Mouse (Mus musculus) cerebellum, adult 18-20 months (tissue): ENCODE measurements around the gene Slc9a6.
A peak's percentile ranks its signal among the peaks of the same experiment; 100 is the strongest.

Experiments used
- DNase-seq, 2 experiments: peaks; one replicate each; pipeline ENCODE4 v3.0.0; 2021

Slc9a6 gene

DNA sequence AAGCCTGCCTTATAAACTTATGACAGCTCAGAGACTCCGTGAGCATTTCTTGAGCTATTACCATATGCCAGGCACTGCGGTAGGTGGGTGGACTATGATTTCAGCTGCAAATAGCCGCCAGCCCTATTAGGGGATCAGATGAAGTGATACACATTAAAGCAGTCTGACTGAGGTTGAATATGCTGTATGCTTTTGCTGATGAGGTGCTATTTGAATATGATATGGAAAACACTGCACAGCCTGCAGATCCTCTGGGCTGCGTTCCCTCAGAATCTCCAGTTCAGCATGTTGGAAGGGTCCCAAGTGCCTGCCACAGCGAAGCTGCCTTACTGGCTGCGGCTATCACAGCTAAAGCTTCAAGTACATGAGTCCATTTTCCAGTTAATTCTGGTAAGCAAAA is 57.7 kb downstream of the Slc9a6 start:
- DNase-seq, result peak; percentile 46 to 63

DNA sequence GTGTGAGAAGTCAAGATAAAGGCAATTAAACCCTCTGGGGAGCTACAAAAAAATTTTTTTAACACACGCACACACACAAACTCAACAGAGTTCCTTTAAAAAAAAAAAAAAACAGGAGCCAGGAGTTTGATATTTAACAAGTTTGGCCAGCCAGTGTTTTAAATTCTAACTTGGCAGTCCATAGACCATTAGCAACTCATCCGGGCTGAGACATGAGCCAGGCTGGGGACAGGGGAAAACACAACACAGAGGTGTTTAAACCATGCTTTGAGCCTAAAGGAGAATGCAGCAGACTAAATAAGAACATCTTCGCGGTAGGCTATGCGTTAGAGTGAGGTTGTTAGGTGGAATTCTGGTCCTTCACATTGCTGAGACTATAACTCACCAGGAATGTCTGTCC is 58.5 kb downstream of the Slc9a6 start:
- no peak for DNase-seq

DNA sequence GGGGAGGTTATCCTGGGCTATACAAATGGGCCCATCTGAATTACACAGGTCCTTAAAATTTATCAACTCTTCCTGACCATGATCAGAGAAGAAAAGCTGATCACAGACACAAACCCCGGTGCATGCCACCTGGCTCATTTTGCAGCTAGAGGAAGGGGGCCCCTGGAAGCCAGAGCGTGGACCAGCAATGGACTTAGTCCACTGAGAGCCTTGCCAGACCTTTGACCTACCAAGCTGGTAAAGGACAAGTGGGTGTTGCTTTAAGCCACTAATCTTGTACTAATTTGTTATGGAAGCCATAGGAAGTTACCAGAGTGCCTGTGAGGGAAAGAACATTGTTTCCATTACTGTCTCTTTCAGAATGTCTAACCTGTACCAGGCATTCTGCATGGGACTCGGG is 58.9 kb downstream of the Slc9a6 start:
- no peak for DNase-seq

DNA sequence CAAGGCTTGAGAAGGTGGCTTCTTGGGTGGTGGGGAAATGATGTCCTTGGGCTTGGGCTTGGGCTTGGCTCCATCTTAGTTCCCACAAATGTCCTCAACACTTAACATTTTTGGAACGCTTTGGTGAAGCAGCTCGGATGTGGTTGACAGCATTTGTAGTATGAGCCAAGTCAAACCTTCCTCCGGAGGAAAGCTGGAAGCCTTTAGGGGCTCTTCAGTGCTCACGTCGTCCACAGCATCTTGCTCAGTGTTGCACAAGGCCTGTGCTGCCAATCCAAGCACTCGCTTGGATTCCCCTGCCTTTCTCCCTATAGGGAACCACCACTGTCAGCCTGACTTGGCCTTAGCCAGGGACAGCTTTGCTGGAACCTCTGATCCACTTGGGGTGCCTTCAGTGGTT is 66.0 kb downstream of the Slc9a6 start:
- DNase-seq, result no peak

DNA sequence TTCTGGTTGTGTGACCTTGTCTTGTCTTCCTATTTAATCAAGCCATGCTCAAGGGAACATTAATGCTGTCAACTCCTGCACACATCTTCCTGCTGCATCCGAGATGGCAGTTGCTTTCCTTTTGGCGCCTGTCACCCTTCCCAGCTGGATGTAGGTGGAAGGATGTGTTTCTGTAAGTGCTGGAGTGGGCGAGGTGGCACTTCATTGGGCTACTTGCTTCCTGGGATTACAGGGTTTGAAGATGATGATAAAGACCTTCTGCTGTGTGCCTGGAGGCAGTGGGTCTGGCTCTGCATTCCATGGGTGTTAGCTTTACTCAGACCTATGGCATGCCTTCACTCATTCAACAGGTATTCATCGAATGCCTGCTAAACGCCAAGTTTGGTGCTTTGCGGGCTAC is 68.2 kb downstream of the Slc9a6 start:
- DNase-seq, result no peak

DNA sequence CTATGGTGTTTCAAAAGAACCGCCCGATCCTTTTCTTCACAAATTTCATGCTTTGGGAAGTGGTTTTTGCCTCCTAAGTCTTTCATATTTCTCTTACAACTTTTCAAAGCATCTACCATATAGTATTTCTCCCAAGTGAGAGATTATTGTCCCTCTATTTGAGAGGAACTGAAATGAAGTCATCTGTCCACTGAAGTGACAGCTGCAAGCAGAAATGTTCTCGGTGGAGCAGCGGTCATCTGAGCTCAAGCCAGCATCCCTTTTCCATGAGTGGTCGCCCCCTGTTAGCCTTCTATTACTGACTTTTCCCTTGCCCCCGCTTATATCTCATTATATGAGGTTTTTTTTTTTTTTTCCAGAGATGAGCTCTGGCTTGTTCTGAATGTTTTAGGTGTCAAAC is 69.5 kb downstream of the Slc9a6 start:
- DNase-seq, result no peak

DNA sequence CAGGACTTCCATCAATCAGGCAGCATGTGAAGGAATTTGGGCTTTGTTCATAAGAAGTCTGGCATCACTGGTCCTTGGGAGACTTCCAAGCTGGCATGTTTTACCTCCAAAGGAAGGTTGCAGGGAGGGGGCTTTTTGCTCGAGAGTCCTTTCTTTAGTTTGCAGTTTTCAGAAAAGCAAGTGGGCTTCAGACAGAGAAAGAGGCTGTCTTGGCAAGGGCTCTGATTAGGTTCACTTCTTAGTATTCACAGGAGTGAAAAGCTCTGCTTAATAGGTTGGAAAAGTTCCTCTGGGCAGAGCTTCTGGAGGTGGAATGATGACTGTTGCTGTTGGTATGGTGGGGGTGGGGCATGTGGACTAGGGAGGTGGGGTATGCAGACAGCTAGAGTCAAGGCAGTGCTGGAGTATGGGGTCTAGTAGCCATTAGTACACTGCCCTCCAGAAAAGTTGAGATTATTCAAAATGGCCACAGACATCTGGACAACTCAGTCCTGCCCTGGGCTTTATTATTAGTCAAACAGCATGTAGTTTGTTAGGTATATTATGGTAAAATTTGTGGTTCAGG is 72.7 kb downstream of the Slc9a6 start:
- no peak for DNase-seq

DNA sequence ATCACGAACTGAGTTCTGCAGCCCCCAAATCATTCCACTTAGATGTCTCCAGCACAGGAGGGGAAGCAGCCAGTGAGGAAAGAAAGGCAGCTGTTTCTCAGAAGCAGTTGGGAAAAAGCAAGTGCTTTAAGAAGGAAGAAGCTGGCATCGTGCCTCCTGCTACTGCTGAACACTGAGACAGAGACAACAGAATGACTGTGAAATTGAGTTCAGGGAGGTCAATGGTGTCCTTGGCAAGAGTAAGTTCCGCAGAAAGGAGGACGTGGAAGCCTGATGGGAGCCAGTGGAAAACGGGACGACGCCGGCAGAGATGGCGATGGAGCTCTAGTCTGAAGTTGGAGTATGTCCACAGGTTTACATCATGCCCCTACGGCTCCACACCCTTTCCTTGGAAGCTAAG is 74.0 kb downstream of the Slc9a6 start:
- no peak for DNase-seq

DNA sequence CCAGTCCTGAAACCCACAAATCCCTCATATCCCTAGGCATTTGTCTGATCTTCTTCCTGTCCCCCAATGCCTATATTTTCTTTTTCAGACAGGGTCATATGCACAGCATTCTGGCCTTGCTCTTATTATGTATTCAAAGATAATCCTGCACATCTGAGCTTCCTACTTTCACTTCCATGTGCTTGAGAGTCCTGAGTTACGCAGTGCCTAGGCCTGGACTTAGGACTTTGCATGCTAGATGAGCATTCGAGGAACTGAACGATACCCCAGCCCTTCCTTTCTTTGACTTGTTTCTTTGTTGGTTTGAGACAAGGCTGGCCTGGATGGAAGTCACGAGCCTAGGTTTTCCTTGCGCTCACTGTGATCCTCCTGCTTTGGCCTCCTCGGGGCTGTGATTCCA is 83.0 kb downstream of the Slc9a6 start:
- no peak for DNase-seq

DNA sequence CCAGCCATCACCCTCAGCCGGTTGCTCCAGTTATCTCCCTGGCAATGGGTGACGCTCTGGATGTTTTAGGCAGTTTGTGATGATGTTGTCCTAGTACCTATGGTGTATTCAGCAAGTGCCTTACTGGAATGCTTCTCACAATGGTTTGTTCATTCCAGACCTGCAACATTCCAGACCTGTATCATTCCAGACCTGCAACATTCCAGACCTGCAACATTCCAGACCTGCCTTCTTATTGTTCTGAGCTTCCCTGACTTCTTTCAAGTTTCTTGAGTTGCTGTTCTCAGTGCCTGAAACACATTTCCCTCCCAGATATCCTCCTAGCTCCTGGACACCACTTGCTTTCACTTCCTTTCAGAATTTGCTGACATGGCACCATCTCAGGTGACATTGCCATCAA is 85.0 kb downstream of the Slc9a6 start:
- DNase-seq, result no peak

DNA sequence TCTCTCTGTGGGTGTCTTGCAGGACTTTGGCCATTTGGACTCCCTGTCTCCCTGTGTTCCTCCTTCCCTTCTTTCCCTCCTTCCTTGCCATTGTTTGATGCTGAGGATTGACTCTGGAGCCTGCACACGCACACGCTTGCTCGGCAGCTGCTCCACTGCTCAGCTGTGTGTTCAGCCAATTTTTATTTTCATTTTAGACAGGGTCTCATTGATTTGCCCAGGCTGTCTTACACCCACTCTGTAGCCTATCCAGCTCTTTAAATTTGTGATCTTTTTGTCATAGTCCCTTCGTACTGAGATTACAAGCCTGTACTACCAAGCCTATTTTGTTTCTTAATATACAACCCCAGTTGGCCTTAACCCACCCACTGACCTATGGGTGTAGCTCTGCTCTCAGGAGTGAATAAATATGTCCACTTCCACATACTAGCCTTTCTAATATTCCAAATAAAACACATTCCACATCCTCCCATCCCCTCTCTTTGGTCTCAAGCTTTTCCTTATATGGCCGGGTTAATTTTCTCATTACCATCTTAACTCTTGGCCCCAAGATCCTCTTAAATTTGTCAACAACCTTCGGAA is 87.7 kb downstream of the Slc9a6 start:
- no peak for DNase-seq

DNA sequence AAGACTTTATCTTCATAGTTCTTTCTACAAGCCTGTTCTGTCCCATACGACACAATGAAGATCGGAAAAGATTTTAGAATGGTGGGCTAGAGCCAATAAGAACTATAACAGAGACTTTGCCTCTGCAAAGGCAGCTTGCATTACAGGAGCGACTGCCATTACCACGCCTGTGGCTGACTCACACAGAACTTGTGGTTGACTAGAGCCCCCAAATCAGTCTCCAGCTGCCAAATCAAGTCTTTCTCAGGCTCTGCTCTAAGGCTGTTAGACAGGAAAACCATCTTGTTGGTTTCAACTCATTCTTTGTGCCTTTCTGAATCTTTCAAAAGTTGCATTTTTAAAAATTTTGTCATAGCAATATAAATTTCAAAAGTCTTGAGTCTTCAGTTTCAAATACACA is 88.3 kb downstream of the Slc9a6 start:
- no peak for DNase-seq

DNA sequence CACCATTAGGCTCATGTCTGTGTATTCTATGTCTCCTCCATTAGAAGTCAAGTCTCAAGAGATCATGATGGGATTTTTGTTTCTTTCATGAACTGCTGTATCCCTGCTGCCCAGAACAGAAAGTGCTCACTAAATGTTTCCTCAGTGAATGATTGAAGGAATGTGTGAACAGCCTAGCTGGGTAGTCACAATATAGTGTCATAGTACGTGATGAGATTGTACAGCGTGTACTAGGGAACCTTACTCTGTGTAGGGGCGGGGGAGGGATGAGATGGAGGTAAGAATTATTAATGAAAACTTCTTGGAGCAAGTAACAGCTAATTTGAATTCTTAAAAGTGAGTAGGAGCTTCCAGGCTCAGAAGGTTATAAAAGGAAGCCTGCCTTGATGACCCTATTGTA is 91.7 kb downstream of the Slc9a6 start:
- DNase-seq, result no peak

DNA sequence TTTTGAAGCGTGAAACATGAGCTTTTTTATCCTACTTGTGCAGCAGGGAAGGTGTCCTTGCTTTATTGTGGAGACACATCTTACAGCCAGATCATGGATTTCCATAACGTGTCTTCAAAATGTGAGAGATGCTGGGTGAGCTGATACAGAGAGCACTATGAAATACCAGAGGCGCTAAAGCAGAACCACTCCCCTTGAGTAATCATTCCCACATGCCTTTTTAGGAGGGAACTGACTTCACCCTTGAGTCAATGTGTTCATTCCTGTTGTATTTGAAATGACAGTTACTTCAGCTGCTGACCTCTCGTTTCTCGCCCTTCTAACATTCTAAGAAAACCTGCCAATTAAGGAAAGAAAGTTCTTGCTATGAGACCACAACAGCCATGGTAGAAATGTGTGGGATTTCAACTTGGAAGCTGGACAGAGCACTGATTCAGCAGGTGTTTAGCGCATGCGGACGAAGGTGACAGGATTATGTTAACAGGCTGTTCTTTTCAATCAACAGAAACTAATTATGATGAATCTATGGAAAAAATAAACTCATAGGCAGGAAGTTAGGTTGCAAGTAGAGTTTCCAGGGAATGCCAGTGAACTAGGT is 94.5 kb downstream of the Slc9a6 start:
- DNase-seq, result no peak

DNA sequence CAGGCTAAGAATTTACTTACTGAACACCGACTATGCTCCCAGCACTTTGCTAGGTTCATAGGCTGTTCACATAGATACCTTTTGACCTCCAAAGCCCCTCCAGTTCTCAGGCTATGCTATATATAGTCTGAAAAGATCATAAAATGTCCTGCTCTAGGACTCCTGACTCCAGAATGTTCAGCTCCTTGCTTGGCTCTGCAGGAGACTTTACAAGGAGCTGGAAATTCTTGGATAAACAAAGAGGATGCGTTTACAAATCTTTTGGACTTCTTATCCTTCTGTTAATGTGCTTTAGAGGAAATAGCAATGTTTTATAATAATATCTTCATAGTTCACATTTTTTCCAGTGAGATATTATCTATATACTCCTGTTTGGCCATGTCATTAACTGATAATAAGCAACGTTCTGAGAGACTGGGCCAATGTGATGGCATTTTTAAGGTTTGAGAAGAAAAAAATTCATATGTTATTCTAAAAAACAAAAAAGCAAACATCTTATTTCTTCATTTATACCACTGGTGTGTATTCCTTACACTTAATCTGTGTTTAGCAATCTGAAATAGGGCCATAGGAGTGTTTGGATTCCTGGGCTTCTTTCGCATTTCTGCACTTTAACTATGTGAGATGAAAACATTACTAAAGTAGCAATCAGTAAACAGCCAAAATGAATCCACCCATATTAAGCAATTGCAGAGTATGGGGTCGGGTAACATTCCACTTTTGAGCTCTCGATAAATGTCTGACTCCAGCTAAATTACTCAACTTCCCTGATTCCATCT is 99.2 kb downstream of the Slc9a6 start:
- DNase-seq, result no peak

DNA sequence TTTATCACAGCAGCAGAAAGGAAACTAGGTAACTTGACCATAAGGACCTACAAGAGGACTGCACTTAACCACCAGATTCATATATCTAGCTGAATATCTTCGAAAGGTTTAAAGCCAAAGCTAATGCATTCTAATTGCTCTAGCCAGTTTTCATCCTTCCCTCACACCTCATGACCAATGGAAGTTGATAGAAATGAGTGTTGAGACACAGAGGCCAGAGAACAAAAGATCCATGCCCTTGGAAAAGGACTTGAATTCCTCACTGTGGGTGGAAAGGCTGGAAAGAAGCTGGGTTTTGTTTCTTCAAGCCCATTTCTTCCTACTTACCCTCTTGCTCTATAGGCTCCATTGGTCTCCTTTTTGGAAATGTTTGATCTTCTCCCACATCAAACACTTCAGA is 101.0 kb downstream of the Slc9a6 start:
- DNase-seq, result no peak

DNA sequence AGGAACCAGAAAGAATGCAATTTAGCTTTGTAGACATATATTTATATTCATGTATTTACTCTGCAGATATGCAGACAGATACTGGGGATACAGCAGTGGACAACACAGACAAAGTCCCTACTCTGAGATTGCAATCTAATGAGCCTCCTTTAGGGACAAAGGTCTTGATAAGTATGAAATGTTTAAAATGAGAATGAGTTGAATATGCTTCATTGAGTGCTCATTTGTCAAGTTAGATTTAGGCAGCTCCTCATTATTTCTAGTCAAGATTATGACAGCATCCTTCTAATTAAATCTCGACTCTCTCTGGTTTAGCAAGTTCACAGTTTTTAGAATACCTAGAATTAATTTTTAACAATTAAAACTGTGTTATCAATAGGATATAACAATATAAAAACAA is 103.1 kb downstream of the Slc9a6 start:
- no peak for DNase-seq
